Mouse (Mus musculus) small intestine, adult 2 months (tissue): ENCODE measurements around the gene Ndufa12.

ENCODE experiments used
- CTCF ChIP-seq: fragments of 200-500 bp; IDR thresholded peaks from 2 replicates; pipeline ENCODE4 v1.5.1; 2012; ENCODE audit warnings: low read depth, mild to moderate bottlenecking, control low read depth, inconsistent platforms, low read length, moderate library complexity, mixed read lengths; ENCODE audit not compliant: insufficient replicate concordance, insufficient read length; ENCODE audit errors: extremely low read depth
- POLR2A ChIP-seq: fragments of 200-500 bp; IDR thresholded peaks from 2 replicates; pipeline ENCODE4 v1.6.1; 2012; ENCODE audit warnings: low read depth, mild to moderate bottlenecking, control low read depth, inconsistent platforms, low read length, moderate library complexity

DNA sequence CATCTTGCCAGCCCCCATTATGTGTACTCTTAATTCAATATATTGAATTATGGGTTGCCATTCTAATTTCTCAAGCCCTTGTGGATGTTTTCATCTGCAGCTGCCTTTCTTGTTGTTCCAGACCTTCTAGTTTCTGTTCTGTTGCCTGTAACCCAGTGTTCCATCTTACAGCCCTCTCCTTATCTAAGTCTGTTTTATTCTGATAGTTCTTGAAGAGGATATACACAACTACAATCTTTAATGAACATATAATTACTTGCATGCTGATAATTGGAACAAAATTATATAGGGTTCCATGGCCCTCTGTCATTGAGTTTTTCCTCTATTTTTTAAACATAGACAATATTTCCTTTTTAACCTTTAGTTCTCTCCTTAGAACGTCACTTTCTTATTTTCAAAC, 62.0 kb downstream of the Ndufa12 start:
- TF ChIP-seq POLR2A = no peak
- no peak for TF ChIP-seq CTCF
